Mouse (Mus musculus) CH12.LX (cell line): ENCODE results near the gene Ston2.

Experiments
- CTCF ChIP-seq, 2 experiments: IDR thresholded peaks in 1 of 2; conservative IDR thresholded peaks in 1 of 2; 2 replicates each; pipeline ENCODE4 v1.5.1; 2011 to 2012; ENCODE audit warnings: low read depth in 2 of 2, low read length in 2 of 2, improper control_type of control experiment in 1 of 2, inconsistent platforms in 1 of 2, mild to moderate bottlenecking in 1 of 2, moderate library complexity in 1 of 2
- E2F4 ChIP-seq: IDR thresholded peaks from 2 replicates; pipeline ENCODE4 v1.6.1; 2011; ENCODE audit warnings: low read depth, low read length, improper control_type of control experiment; ENCODE audit not compliant: insufficient replicate concordance
- EP300 ChIP-seq: IDR thresholded peaks from 2 replicates; pipeline ENCODE4 v1.6.1; 2011; ENCODE audit warnings: low read length, improper control_type of control experiment
- GABPA ChIP-seq: IDR thresholded peaks from 2 replicates; pipeline ENCODE4 v1.6.1; 2012; ENCODE audit warnings: low read depth, low read length, improper control_type of control experiment, inconsistent platforms; ENCODE audit not compliant: insufficient replicate concordance
- MAFK ChIP-seq: IDR thresholded peaks from 2 replicates; pipeline ENCODE4 v1.6.1; 2011; ENCODE audit warnings: low read length, improper control_type of control experiment; ENCODE audit not compliant: insufficient replicate concordance
- MAZ ChIP-seq: IDR thresholded peaks from 2 replicates; pipeline ENCODE4 v1.6.1; 2012; ENCODE audit warnings: low read depth, mild to moderate bottlenecking, inconsistent platforms, low read length, improper control_type of control experiment, moderate library complexity
- MYC ChIP-seq: IDR thresholded peaks from 2 replicates; pipeline ENCODE4 v1.6.1; 2011; ENCODE audit warnings: low read depth, mild to moderate bottlenecking, improper control_type of control experiment, low read length
- POLR2A ChIP-seq: IDR thresholded peaks from 2 replicates; pipeline ENCODE4 v1.6.1; 2011; ENCODE audit warnings: low read depth, mild to moderate bottlenecking, improper control_type of control experiment, low read length
- USF1 ChIP-seq: IDR thresholded peaks from 2 replicates; pipeline ENCODE4 v1.6.1; 2014; ENCODE audit warnings: low read depth, mild to moderate bottlenecking, inconsistent platforms, low read length, improper control_type of control experiment

- TF ChIP-seq USF1: no peak
- TF ChIP-seq CTCF (conservative IDR thresholded peaks at IDR 0.05 in 1 of 2, IDR thresholded peaks at IDR 0.05 in 1 of 2; ENCODE audit: low read depth in 2 of 2, low read length in 2 of 2): no peak
- TF ChIP-seq MAFK: no peak
- no peak for TF ChIP-seq POLR2A
- TF ChIP-seq MYC: no peak
- no peak for TF ChIP-seq MAZ
- 0 out of 2 replicates have a peak, but pooled peaks have one; percentile 24 for TF ChIP-seq EP300
- no peak for TF ChIP-seq E2F4
- TF ChIP-seq GABPA: no peak
Measured at GRCm38 (mm10) chr12:91666607-91667006, 121.6 kb downstream of the Ston2 start.
